Mouse (Mus musculus) subcutaneous adipose tissue, adult 2 months (tissue): ENCODE data around the gene Rinl. TPM values are rescaled to one million over a fixed set of nuclear protein-coding genes. Genes with fewer than 3 reads are reported as not detected.

ENCODE experiments used
- polyA plus RNA-seq: library from polyadenylated mRNA; depleted of rRNA; stranded (reverse); fragments of >200 nt; gene quantifications from 2 replicates; pipeline ENCODE4 v1.2.3, GENCODE M21; 2012; ENCODE audit warnings: low replicate concordance; rRNA removed

Rinl gene
- 5.6 and 8.0 TPM in 2 replicates for polyA plus RNA-seq

GRCm38 (mm10) chr7:28788307-28789195, at the start of gene Rinl:
Gene Rinl, plus strand, starts transcription at chr7:28788969.

GRCm38 (mm10) chr7:28741709-28742438, 46.9 kb upstream of the Rinl start, which contains the start of the genes Mrps12 and Sars2:
Gene Mrps12, minus strand, starts transcription at chr7:28741820.
Gene Sars2, plus strand, starts transcription at chr7:28741992.

GRCm38 (mm10) chr7:28756079-28756478, 32.7 kb upstream of the Rinl start, which contains the start of gene Ccer2:
Gene Ccer2, plus strand, starts transcription at chr7:28756174.

GRCm38 (mm10) chr7:28766173-28766879, 22.4 kb upstream of the Rinl start, which contains the start of gene Sirt2:
Gene Sirt2, plus strand, starts transcription at chr7:28766735.

GRCm38 (mm10) chr7:28767462-28767965, 21.3 kb upstream of the Rinl start, which contains the start of gene Nfkbib:
Gene Nfkbib, minus strand, starts transcription at chr7:28767512.

GRCm38 (mm10) chr7:28808221-28808941, 19.6 kb downstream of the Rinl start, which contains the start of gene Hnrnpl:
Gene Hnrnpl, plus strand, starts transcription at chr7:28808541.

GRCm38 (mm10) chr7:28824941-28825685, 36.3 kb downstream of the Rinl start, which contains the start of gene Ech1:
Gene Ech1, plus strand, starts transcription at chr7:28825217.

GRCm38 (mm10) chr7:28833723-28834347, 45.1 kb downstream of the Rinl start, which contains the start of gene Lgals4:
Gene Lgals4, plus strand, starts transcription at chr7:28833854.

Other genes starting within 250 kb of the Rinl start
- 0.76 and 0.83 TPM in 2 replicates for gene Sycn, start 248.1 kb upstream of the Rinl start, polyA plus RNA-seq
- gene Nccrp1, start 241.7 kb upstream of the Rinl start, polyA plus RNA-seq = 0.11 TPM in 1 of 2 replicates, not detected in the other
- 79.8 and 99.2 TPM in 2 replicates for gene Samd4b, start 190.8 kb upstream of the Rinl start, polyA plus RNA-seq
- gene Pak4, start 190.8 kb upstream of the Rinl start, polyA plus RNA-seq = 13.7 and 30.0 TPM in 2 replicates
- not detected in 2 replicates for gene Acp7, start 157.6 kb upstream of the Rinl start, polyA plus RNA-seq
- gene Fbxo27, start 96.1 kb upstream of the Rinl start, polyA plus RNA-seq = 7.1 and 21.8 TPM in 2 replicates
- gene Fbxo17, start 72.2 kb upstream of the Rinl start, polyA plus RNA-seq = 1.8 and 6.7 TPM in 2 replicates
- gene Mrps12, start 47.1 kb upstream of the Rinl start, polyA plus RNA-seq = 65.5 and 68.1 TPM in 2 replicates
- gene Sars2, start 47.0 kb upstream of the Rinl start, polyA plus RNA-seq = 17.2 and 24.2 TPM in 2 replicates
- not detected in 2 replicates for gene Ccer2, start 32.8 kb upstream of the Rinl start, polyA plus RNA-seq
- 116 and 128 TPM in 2 replicates for gene Sirt2, start 22.2 kb upstream of the Rinl start, polyA plus RNA-seq
- gene Nfkbib, start 21.5 kb upstream of the Rinl start, polyA plus RNA-seq = 31.7 and 33.5 TPM in 2 replicates
- 301 and 463 TPM in 2 replicates for gene Hnrnpl, start 19.6 kb downstream of the Rinl start, polyA plus RNA-seq
- 516 and 1,100 TPM in 2 replicates for gene Ech1, start 36.2 kb downstream of the Rinl start, polyA plus RNA-seq
- gene Lgals4, start 44.9 kb downstream of the Rinl start, polyA plus RNA-seq = 29.7 and 44.7 TPM in 2 replicates
- 7.4 and 19.9 TPM in 2 replicates for gene Lgals7, start 74.9 kb downstream of the Rinl start, polyA plus RNA-seq
- gene Capn12, start 92.5 kb downstream of the Rinl start, polyA plus RNA-seq = 0.85 and 2.6 TPM in 2 replicates
- gene Actn4, start 173.4 kb downstream of the Rinl start, polyA plus RNA-seq = 420 and 464 TPM in 2 replicates
- 291 and 376 TPM in 2 replicates for gene Eif3k, start 192.9 kb downstream of the Rinl start, polyA plus RNA-seq
- 8.4 and 8.8 TPM in 2 replicates for gene Map4k1, start 193.1 kb downstream of the Rinl start, polyA plus RNA-seq